Mouse (Mus musculus) G1E (cell line): ENCODE measurements at regions not wholly inside any gene's neighbourhood (a gene's known extent, or its start where the extent isn't known, plus 50 kb on each side); places are given as distances from the start of the nearest gene placed in this dataset.

Experiments
- ATAC-seq: 2 replicates; pipeline ENCODE4 v1.8.0; 2016; ENCODE audit warnings: mild to moderate bottlenecking; ENCODE audit not compliant: insufficient number of reproducible peaks, poor library complexity, low FRiP score, severe bottlenecking; ENCODE audit errors: extremely low read depth
- DNase-seq: peaks from one replicate; pipeline ENCODE4 v3.0.0; 2012; ENCODE audit warnings: low spot score
- H3K27me3 ChIP-seq: 2 replicates; pipeline ENCODE4 v1.6.1; 2012; ENCODE audit warnings: mild to moderate bottlenecking, low read length, inconsistent platforms; ENCODE audit not compliant: insufficient read depth
- H3K36me3 ChIP-seq: replicated peaks from 2 replicates; pipeline ENCODE3; 2012; ENCODE audit warnings: mild to moderate bottlenecking, inconsistent platforms
- H3K4me1 ChIP-seq: 2 replicates; pipeline ENCODE4 v1.6.1; 2012; ENCODE audit warnings: low read depth, low read length, inconsistent platforms, mixed read lengths; ENCODE audit not compliant: insufficient read depth
- H3K4me3 ChIP-seq: 2 replicates; pipeline ENCODE4 v1.5.1; 2012; ENCODE audit warnings: low read depth, mild to moderate bottlenecking, inconsistent platforms, low read length, moderate library complexity, mixed read lengths
- H3K9me3 ChIP-seq: replicated peaks from 2 replicates; pipeline ENCODE4 v1.6.1; 2012; ENCODE audit warnings: inconsistent platforms
- CTCF ChIP-seq: IDR thresholded peaks from 2 replicates; pipeline ENCODE4 v1.5.1; 2012; ENCODE audit warnings: low read depth, low read length, inconsistent platforms, mixed read lengths
- GATA1 ChIP-seq: IDR thresholded peaks from 2 replicates; pipeline ENCODE4 v1.6.1; 2012; ENCODE audit warnings: borderline replicate concordance, low read length, inconsistent platforms, mixed read lengths
- GATA2 ChIP-seq: IDR thresholded peaks from 2 replicates; pipeline ENCODE4 v1.6.1; 2012; ENCODE audit warnings: low read depth, low read length, inconsistent platforms, borderline replicate concordance
- POLR2AphosphoS5 ChIP-seq: IDR thresholded peaks from 2 replicates; pipeline ENCODE4 v1.6.1; 2012; ENCODE audit warnings: low read depth, low read length, inconsistent platforms; ENCODE audit not compliant: insufficient replicate concordance
- TAL1 ChIP-seq: conservative IDR thresholded peaks from 2 replicates; pipeline ENCODE4 v1.6.1; 2012; ENCODE audit warnings: low read depth, low read length, inconsistent platforms, mixed read lengths

DNA sequence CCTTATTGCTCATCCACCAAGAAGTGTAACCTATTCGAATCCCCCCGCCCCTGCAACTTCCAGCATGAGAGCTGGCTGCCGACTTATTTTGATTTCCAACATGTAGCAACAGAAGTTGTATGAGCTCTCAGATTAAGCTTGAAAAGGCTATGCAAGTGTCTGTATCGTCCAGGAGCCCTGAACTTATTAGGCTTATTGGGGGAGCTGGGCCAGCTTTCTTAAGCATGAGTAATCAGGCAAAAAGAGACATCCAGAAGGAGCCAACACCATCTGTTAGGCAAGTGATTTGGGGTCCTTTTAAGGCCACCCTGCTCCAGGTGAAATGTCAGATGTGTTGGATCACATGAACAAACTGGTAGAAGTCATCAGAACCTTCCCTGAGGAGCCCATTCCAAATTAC, 1481.0 kb upstream of the Gm6569 start:
- ATAC-seq (no peak), DNase-seq (no peak)
- H3K4me1 ChIP-seq, result no peaks in the 10 kb centered on the region
- TF ChIP-seq CTCF (no peak), GATA2 (no peak), GATA1 (no peak), TAL1 (no peak), POLR2AphosphoS5 (no peak)
- no peaks in the 10 kb centered on the region for H3K36me3 ChIP-seq
- peaks cover 10% of the 10 kb centered on the region for H3K9me3 ChIP-seq
- H3K27me3 ChIP-seq, result no peaks in the 10 kb centered on the region
- H3K4me3 ChIP-seq, result no peak overlapping the region

DNA sequence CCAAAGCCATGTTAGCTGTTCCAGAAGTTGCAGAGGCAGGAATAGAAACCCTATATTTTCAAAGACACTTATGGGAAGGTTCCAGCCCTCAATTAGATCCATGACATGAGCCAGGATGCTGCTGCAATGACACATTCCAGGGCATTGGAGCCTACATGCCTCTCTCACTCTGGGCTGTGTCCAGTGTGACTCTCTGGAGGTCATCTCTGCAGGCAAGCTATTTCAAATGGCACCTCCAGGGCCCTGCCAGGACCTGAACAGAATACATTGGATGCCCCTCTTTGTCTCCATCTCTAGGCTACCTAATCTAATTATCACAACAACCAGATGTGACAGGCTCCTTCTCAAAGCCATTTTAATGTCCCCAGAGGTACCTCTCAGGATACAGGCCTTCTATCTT, 1478.7 kb upstream of the Gm6569 start:
- TF ChIP-seq CTCF, result no peak
- TF ChIP-seq GATA2, result no peak
- no peak for TF ChIP-seq GATA1
- TF ChIP-seq TAL1, result no peak
- TF ChIP-seq POLR2AphosphoS5, result no peak
- H3K36me3 ChIP-seq, result no peaks in the 10 kb centered on the region
- no peak for ATAC-seq
- no peak overlapping the region for H3K4me3 ChIP-seq
- peaks cover 21% of the 10 kb centered on the region for H3K9me3 ChIP-seq
- no peak for DNase-seq
- H3K4me1 ChIP-seq, result no peaks in the 10 kb centered on the region
- no peaks in the 10 kb centered on the region for H3K27me3 ChIP-seq

DNA sequence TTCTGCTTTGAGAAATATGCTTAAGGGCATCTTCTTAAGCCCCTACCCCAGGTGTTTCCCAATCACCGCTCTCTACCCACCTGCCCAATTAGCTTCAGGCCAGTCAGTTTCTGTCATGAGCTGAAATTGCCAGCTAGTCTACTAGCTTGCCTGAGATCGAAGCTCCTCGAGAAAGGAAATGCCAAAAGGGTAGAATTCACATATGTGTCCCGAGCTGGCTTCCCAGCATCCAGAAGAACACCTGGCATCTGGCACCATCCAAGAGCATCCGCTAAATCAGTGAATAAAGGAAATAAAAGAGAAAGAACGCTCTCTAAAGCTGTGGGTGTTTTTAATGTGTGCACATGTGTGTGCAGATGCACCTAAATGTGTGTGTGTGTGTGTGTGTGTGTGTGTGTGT, 1474.7 kb upstream of the Gm6569 start:
- no peaks in the 10 kb centered on the region for H3K4me1 ChIP-seq
- no peaks in the 10 kb centered on the region for H3K27me3 ChIP-seq
- H3K4me3 ChIP-seq, result no peak overlapping the region
- TF ChIP-seq GATA1 (no peak), CTCF (no peak), TAL1 (no peak), GATA2 (no peak), POLR2AphosphoS5 (no peak)
- DNase-seq, result no peak
- peaks cover 23% of the 10 kb centered on the region for H3K9me3 ChIP-seq
- no peak for ATAC-seq
- no peaks in the 10 kb centered on the region for H3K36me3 ChIP-seq

DNA sequence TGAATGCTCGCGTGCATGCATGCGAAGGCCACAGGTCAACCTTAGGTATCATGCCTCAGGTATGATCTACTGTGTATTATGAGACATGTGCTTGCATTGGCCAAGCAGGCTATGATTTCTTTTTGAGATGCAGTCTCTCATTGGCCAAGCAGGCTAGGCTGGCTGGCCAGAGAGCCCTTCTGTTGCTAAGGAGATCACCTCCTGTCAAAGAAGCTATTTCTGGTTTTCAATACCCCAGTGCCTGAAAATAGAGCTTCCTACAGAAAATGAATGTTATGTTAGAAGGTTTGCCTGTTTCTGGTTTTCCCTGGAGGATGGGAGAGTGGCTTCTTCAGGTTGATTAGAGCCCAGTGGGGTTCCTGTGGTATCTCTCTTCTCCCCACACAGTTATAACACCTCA, 1474.3 kb upstream of the Gm6569 start:
- Histone ChIP-seq H3K36me3 (no peaks in the 10 kb centered on the region), H3K4me3 (no peak overlapping the region), H3K9me3 (peaks cover 23% of the 10 kb centered on the region), H3K4me1 (no peaks in the 10 kb centered on the region), H3K27me3 (no peaks in the 10 kb centered on the region)
- ATAC-seq, result no peak
- TF ChIP-seq TAL1 (no peak), CTCF (no peak), GATA2 (no peak), POLR2AphosphoS5 (no peak), GATA1 (no peak)
- DNase-seq, result no peak

DNA sequence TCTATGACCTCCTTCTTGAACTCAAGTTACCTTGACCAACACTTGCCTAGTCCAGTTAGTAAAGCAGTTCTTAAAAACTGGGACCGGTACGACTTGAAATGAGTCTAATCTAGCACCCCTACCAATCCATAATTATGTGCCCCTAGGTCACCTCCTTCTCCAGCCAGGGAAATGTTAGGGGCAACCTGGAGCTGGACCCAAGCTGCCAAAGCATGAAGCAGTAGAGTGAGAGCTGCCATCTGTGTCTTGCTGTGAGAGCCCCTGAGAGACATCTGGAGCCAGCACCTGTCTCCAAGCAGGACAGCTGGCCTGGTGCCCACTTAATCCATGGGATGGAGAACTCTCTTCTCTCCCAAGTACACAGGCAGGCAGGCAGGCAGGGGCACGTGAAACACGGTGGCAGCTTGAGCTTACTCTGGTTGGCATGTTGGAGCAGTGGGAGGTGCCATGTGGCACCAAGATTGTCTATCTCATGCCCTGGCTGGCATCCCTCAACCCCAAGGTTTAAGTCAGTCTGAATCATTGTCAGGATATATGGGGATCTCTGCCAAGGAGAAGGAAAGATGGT, 1473.8 kb upstream of the Gm6569 start:
- Histone ChIP-seq H3K4me1 (no peaks in the 10 kb centered on the region), H3K4me3 (no peak overlapping the region), H3K27me3 (no peaks in the 10 kb centered on the region), H3K9me3 (peaks cover 24% of the 10 kb centered on the region), H3K36me3 (no peaks in the 10 kb centered on the region)
- ATAC-seq (no peak), DNase-seq (no peak)
- no peak for TF ChIP-seq GATA1
- TF ChIP-seq TAL1, result no peak
- TF ChIP-seq POLR2AphosphoS5, result no peak
- no peak for TF ChIP-seq CTCF
- TF ChIP-seq GATA2, result no peak

DNA sequence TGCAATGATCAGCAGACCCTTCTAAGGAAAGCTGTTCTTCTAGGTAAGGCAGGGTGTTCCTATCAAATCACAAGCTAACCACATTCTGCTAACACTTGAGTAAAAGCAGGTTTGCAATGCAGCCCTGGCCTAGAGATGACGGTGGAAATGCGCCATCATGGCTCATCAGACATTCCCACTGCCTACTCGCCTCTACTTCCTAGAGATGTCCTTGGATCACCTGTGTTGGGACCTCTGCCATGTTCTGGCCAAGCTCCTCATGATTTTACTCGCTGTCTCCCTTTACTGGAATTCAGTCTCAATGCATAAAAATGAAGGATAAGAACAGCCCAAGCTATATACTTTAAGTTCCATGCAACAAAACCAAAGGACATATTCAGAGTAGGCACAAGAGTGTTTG, 1461.3 kb upstream of the Gm6569 start:
- ATAC-seq, result no peak
- Histone ChIP-seq H3K9me3 (peaks cover 12% of the 10 kb centered on the region), H3K36me3 (no peaks in the 10 kb centered on the region), H3K27me3 (no peaks in the 10 kb centered on the region), H3K4me1 (no peaks in the 10 kb centered on the region), H3K4me3 (no peak overlapping the region)
- no peak for DNase-seq
- TF ChIP-seq POLR2AphosphoS5 (no peak), CTCF (no peak), GATA2 (no peak), GATA1 (no peak), TAL1 (no peak)
